ENCODE assay signal across 11 mouse cellular contexts in genomic region chr12:81971884-81972362, GRCm38 (mm10).
DNase-seq lines count a peak whose midpoint lies in the region; ATAC-seq and TF ChIP-seq lines count a peak whose summit lies in the region.
"Had no signal": no experiment of that assay in that cellular context is flagged by ENCODE, and none has a peak within 500 bp of the region (broad histone marks: within the 10 kb centered on the region; RNA-seq: fewer than 3 reads in every experiment).

No protein-coding gene starts in this region.

- peak overlapping the region; percentile 89 for H3K27ac ChIP-seq in lung, embryonic 14.5 days (ENCODE audit: low read depth)
- no peak overlapping the region for H3K27ac ChIP-seq in midbrain, embryonic 15.5 days
- H3K27ac ChIP-seq: liver, embryonic 15.5 days had no signal

- no peak overlapping the region for H3K9ac ChIP-seq in lung, embryonic 14.5 days
- H3K9ac ChIP-seq in midbrain, embryonic 15.5 days = no peak overlapping the region
- H3K9ac ChIP-seq: liver, embryonic 15.5 days had no signal

- H3K4me3 ChIP-seq in lung, embryonic 14.5 days (ENCODE audit: low read depth, low read length) = no peak overlapping the region
- no peak overlapping the region for H3K4me3 ChIP-seq in midbrain, embryonic 15.5 days
- H3K4me3 ChIP-seq: liver, embryonic 15.5 days had no signal

- no peaks in the 10 kb centered on the region for H3K9me3 ChIP-seq in lung, embryonic 14.5 days (ENCODE audit: low read depth, low read length)
- no peaks in the 10 kb centered on the region for H3K9me3 ChIP-seq in midbrain, embryonic 15.5 days
- H3K9me3 ChIP-seq: liver, embryonic 15.5 days had no signal

- no peaks in the 10 kb centered on the region for H3K4me1 ChIP-seq in lung, embryonic 14.5 days (ENCODE audit: insufficient read depth)
- H3K4me1 ChIP-seq in midbrain, embryonic 15.5 days = no peaks in the 10 kb centered on the region
- H3K4me1 ChIP-seq: liver, embryonic 15.5 days had no signal

- 64% methylated on average over 8 of the region's 8 CpGs for WGBS in lung, embryonic 14.5 days
- WGBS in midbrain, embryonic 15.5 days = 70% methylated on average over 8 of the region's 8 CpGs

- no peaks in the 10 kb centered on the region for H3K27me3 ChIP-seq in lung, embryonic 14.5 days (ENCODE audit: insufficient read depth, low read length)
- H3K27me3 ChIP-seq in splenic B cell, adult 2 months (ENCODE audit: control insufficient read depth, insufficient read depth, low read length, poor library complexity, severe bottlenecking) = no peaks in the 10 kb centered on the region
- no peaks in the 10 kb centered on the region for H3K27me3 ChIP-seq in midbrain, embryonic 15.5 days (replicated peaks)
- H3K27me3 ChIP-seq: liver, embryonic 15.5 days had no signal

- peaks cover 62% of the 10 kb centered on the region for H3K36me3 ChIP-seq in lung, embryonic 14.5 days (ENCODE audit: insufficient read depth)
- 0 out of 2 replicates have a peak, but pooled peaks cover 2% of the 10 kb centered on the region for H3K36me3 ChIP-seq in splenic B cell, adult 2 months (ENCODE audit: control insufficient read depth, insufficient read depth, low read length, poor library complexity, severe bottlenecking)
- peaks cover 35% of the 10 kb centered on the region for H3K36me3 ChIP-seq in midbrain, embryonic 15.5 days (replicated peaks)
- H3K36me3 ChIP-seq: liver, embryonic 15.5 days had no signal

- no peak for TF ChIP-seq CTCF in lung, embryonic 14.5 days (IDR thresholded peaks at IDR 0.05; ENCODE audit: low read depth)

- DNase-seq in adrenal gland, postnatal 36 days = peak; percentile 21 to 30
- no peak for DNase-seq in adrenal gland, adult 18-20 months (ENCODE audit: low spot score in 2 of 2)
- peak; percentile 41 to 42 for DNase-seq in right cerebral cortex, adult 2 months (ENCODE audit: low spot score in 2 of 2)
- no peak for DNase-seq in right cerebral cortex, postnatal 14 days
- DNase-seq in lung, embryonic 14.5 days = peak; percentile 50
- peak; percentile 7 for DNase-seq in splenic B cell, adult 2 months (ENCODE audit: low read depth, low spot score)
- DNase-seq in urinary bladder, adult 18-20 months (ENCODE audit: low spot score in 2 of 2) = no peak
- DNase-seq: adrenal gland, postnatal 25 days; kidney, adult 11 months had no signal

- no peak overlapping the region for H3K4me2 ChIP-seq in lung, embryonic 14.5 days
- H3K4me2 ChIP-seq in midbrain, embryonic 15.5 days = no peak overlapping the region
- H3K4me2 ChIP-seq: liver, embryonic 15.5 days had no signal

- ATAC-seq in lung, embryonic 14.5 days (ENCODE audit: insufficient read depth) = peak; percentile 92
- ATAC-seq in midbrain, embryonic 15.5 days (replicated peaks) = no peak

Comparison
In these comparisons a context has a peak if more than half of its experiments do, and no peak if none do; other contexts are left out.
1. DNase-seq: peak in adrenal gland, postnatal 36 days (2 of 2), right cerebral cortex, adult 2 months (2 of 2), lung, embryonic 14.5 days (single experiment) and splenic B cell, adult 2 months (single experiment); none in adrenal gland, adult 18-20 months (0 of 2), right cerebral cortex, postnatal 14 days (single experiment) and urinary bladder, adult 18-20 months (0 of 2).